Mouse (Mus musculus): Measurements from ENCODE around the gene Ing2.

DNA sequence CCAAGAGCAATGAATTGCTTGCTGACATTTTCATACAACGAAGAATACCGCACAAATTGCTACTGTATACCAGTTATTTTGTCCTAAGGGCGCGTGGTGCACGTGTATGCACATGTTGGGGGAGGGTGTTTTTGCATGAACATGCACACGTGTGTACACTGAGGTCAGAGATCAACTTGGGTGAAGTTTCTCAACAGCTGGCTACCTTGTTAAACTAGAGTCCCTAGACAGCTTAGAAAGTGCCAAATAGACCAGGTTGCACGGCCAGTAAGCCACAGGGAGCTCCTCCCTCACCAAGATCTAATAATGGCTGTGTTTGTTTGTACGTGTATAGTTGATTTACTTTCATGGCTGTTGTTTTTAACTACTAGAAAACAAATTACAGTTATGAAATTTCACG, 25.8 kb downstream of the Ing2 start:
- TF ChIP-seq CTCF (conservative IDR thresholded peaks at IDR 0.05 in 1 of 2, IDR thresholded peaks at IDR 0.05 in 1 of 2; ENCODE audit: low read depth in 2 of 2, low read length in 2 of 2) (no peak), ZNF384 (IDR thresholded peaks at IDR 0.05; ENCODE audit: low read depth, low read length) (no peak), RCOR1 (conservative IDR thresholded peaks at IDR 0.05; ENCODE audit: low read depth, low read length) (no peak), UBTF (IDR thresholded peaks at IDR 0.05; ENCODE audit: low read depth, low read length) (no peak), SMC3 (IDR thresholded peaks at IDR 0.05; ENCODE audit: low read depth, low read length) (no peak), HCFC1 (IDR thresholded peaks at IDR 0.05; ENCODE audit: low read depth, low read length) (no peak), POLR2A (IDR thresholded peaks at IDR 0.05; ENCODE audit: low read depth, low read length) (no peak), ETS1 (conservative IDR thresholded peaks at IDR 0.05; ENCODE audit: low read depth, low read length) (no peak), ZMIZ1 (IDR thresholded peaks at IDR 0.05; ENCODE audit: low read depth, low read length) (no peak)

All from CH12.LX (cell line).